Mouse (Mus musculus) kidney, adult 9 months (tissue): ENCODE results near the gene Olfr741.

Source experiments
- DNase-seq: peaks from one replicate; pipeline ENCODE4 v3.0.0; 2022

Gene Olfr741

DNA sequence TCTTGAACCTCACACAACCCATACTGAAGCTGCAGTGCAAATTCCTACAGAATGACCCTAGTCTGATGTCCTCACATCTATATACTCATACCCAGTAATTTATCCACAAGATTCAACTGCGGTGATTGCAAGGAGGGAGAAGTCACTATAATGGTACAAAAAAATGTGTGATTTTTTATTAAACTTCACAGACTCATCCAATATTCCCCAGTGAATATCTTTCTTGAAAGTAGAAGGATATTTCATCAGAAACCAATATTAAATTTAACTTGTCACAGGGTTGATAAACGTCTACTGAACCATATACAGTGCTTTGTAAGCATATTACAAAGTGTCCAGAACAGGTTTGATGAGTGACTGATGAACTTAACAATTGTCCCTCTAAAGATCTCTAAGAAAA is at the start of gene Olfr741:
Olfr741 (plus strand) TSS at position 301 of the 400 bp plus-strand sequence.
- DNase-seq, result no peak

GRCm38 (mm10) chr14:50445245-50445644 is 27.3 kb upstream of the Olfr741 start, which contains the start of gene Olfr740:
TSS of gene Olfr740 (plus strand) at chr14:50445545.
- no peak for DNase-seq

GRCm38 (mm10) chr14:50478406-50478805 is 5.9 kb downstream of the Olfr741 start:
- peak; percentile 70 for DNase-seq

GRCm38 (mm10) chr14:50503300-50503699 is 30.8 kb downstream of the Olfr741 start, which contains the start of gene Olfr742:
TSS of gene Olfr742 (plus strand) at chr14:50503600.
- no peak for DNase-seq

DNA sequence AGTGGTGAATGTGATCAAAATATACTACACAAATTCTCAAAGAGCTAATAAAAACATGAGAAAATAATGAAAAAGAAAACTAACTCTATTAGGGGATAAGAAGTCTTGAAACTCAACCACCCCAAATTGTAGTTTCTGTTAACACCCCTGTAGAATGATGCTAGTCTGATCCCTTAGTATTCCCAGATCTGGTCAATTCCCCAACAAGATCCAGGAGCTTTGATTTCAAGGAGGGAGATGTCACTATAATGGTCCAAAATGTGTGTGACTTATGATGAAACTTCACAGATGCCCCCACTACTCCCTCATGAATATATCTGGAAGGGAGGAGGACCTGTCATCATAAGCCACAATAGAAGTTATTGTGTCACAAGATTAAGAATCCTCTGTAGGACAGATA is 49.0 kb downstream of the Olfr741 start, which contains the start of gene Olfr743:
Olfr743 (plus strand) TSS at position 301 of the 400 bp plus-strand sequence.
- DNase-seq, result no peak
